Mouse (Mus musculus) liver, embryonic 14.5 days (tissue): ENCODE measurements at regions not wholly inside any gene's neighbourhood (a gene's known extent, or its start where the extent isn't known, plus 50 kb on each side); places are given as distances from the start of the nearest gene placed in this dataset.

ENCODE experiments used
- CTCF ChIP-seq: IDR thresholded peaks from 2 replicates; pipeline ENCODE4 v1.5.1; 2016; ENCODE audit warnings: antibody characterized with exemption, low read depth, control low read depth
- EP300 ChIP-seq: IDR thresholded peaks from 2 replicates; pipeline ENCODE4 v1.6.1; 2016; ENCODE audit warnings: antibody characterized with exemption, low read depth

GRCm38 (mm10) chr8:107776906-107777305 lies 165.5 kb upstream of the Zfhx3 start:
- no peak for TF ChIP-seq EP300
- TF ChIP-seq CTCF = no peak
